Mouse (Mus musculus) heart, adult 2 months (tissue): ENCODE results near the gene Cops4. TPM values are rescaled to one million over a fixed set of nuclear protein-coding genes. Genes with fewer than 3 reads are reported as not detected.

Experiments
- DNase-seq, 2 experiments: peaks; one replicate each; pipeline ENCODE4 v3.0.0; 2021
- H3K27ac ChIP-seq: fragments of 200-600 bp; 2 replicates; pipeline ENCODE4 v1.8.1; 2022
- H3K27me3 ChIP-seq: fragments of 200-500 bp; 2 replicates; pipeline ENCODE4 v1.6.1; 2012; ENCODE audit warnings: mild to moderate bottlenecking, low read length, inconsistent platforms, mixed read lengths; ENCODE audit not compliant: control insufficient read depth, insufficient read depth
- H3K36me3 ChIP-seq: fragments of 200-500 bp; 2 replicates; pipeline ENCODE4 v1.6.1; 2012; ENCODE audit warnings: low read length, inconsistent platforms; ENCODE audit not compliant: control insufficient read depth, insufficient read depth
- H3K4me1 ChIP-seq: fragments of 200-500 bp; 2 replicates; pipeline ENCODE4 v1.6.1; 2011; ENCODE audit warnings: low read length; ENCODE audit not compliant: control insufficient read depth, insufficient read depth
- H3K4me3 ChIP-seq: fragments of 200-600 bp; 2 replicates; pipeline ENCODE4 v1.8.1; 2022
- H3K79me2 ChIP-seq: fragments of 200-500 bp; replicated peaks from 2 replicates; pipeline ENCODE4 v1.6.1; 2012; ENCODE audit warnings: mild to moderate bottlenecking, inconsistent platforms, low read length, moderate library complexity, mixed read lengths; ENCODE audit not compliant: control insufficient read depth, insufficient read depth
- H3K9ac ChIP-seq: fragments of 200-500 bp; 2 replicates; pipeline ENCODE4 v1.6.1; 2012; ENCODE audit warnings: low read depth, mild to moderate bottlenecking, control low read depth, inconsistent platforms, low read length, mixed read lengths
- CTCF ChIP-seq: fragments of 200-600 bp; IDR thresholded peaks from 2 replicates; pipeline ENCODE4 v1.8.1; 2022; ENCODE audit warnings: antibody characterized with exemption, mild to moderate bottlenecking, moderate library complexity
- EP300 ChIP-seq: fragments of 200-500 bp; IDR thresholded peaks from 2 replicates; pipeline ENCODE4 v1.6.1; 2011; ENCODE audit warnings: low read depth, low read length, control low read depth; ENCODE audit not compliant: insufficient read depth
- POLR2A ChIP-seq: fragments of 200-500 bp; IDR thresholded peaks from 2 replicates; pipeline ENCODE4 v1.6.1; 2011; ENCODE audit warnings: mild to moderate bottlenecking, low read depth, low read length, control low read depth; ENCODE audit not compliant: insufficient read depth
- WGBS: fragments of 180-500 bp; shearing (Covaris S2); methylation state at CpG from one replicate; pipeline ENCODE4 v1.1.7; 2018; 5-methylcytosine and 5-hydroxymethylcytosine counted together
- intact Hi-C: fragments of 180-260 bp; cut with DNase I; formaldehyde crosslinking; loops from one replicate; pipeline ENCODE4 v1.15.1; 2025
- polyA plus RNA-seq: library from polyadenylated mRNA; depleted of rRNA; stranded (reverse); fragments of >200 nt; gene quantifications from 2 replicates; pipeline ENCODE4 v1.2.3, GENCODE M21; 2012
- total RNA-seq, 2 experiments: library from RNA; stranded (reverse); gene quantifications; 2 replicates each; pipeline ENCODE4 v1.2.3; 2021

The Cops4 gene
- total and polyA plus RNA-seq, 3 experiments = 37.9 to 86.2 (median 84.8) TPM

- TF ChIP-seq EP300 = no peak
- no peak for TF ChIP-seq CTCF
- no peak for TF ChIP-seq POLR2A
- 64% methylated on average over 2 of the region's 2 CpGs for WGBS
Measured at GRCm38 (mm10) chr5:100489340-100489739, 28.8 kb upstream of the Cops4 start.

GRCm38 (mm10) chr5:100491704-100492103, 26.4 kb upstream of the Cops4 start:
- Histone ChIP-seq H3K9ac (no peak overlapping the region), H3K27ac (no peak overlapping the region), H3K79me2 (peaks cover 7% of the 10 kb centered on the region), H3K4me1 (no peaks in the 10 kb centered on the region), H3K27me3 (no peaks in the 10 kb centered on the region), H3K4me3 (no peak overlapping the region), H3K36me3 (no peaks in the 10 kb centered on the region)
- TF ChIP-seq EP300 = no peak
- TF ChIP-seq CTCF = no peak
- no peak for TF ChIP-seq POLR2A
- intact Hi-C loops = no loop called here
- WGBS = 54% methylated on average over 4 of the region's 4 CpGs
- no peak for DNase-seq

More at GRCm38 (mm10) chr5:100489340-100489739, 28.8 kb upstream of the Cops4 start:
- DNase-seq = no peak
- H3K4me1 ChIP-seq = no peaks in the 10 kb centered on the region
- H3K9ac ChIP-seq = no peak overlapping the region
- no peaks in the 10 kb centered on the region for H3K36me3 ChIP-seq
- H3K27ac ChIP-seq = no peak overlapping the region
- no peak overlapping the region for H3K4me3 ChIP-seq
- intact Hi-C loops = no loop called here
- peaks cover 5% of the 10 kb centered on the region for H3K79me2 ChIP-seq
- H3K27me3 ChIP-seq = no peaks in the 10 kb centered on the region

DNA sequence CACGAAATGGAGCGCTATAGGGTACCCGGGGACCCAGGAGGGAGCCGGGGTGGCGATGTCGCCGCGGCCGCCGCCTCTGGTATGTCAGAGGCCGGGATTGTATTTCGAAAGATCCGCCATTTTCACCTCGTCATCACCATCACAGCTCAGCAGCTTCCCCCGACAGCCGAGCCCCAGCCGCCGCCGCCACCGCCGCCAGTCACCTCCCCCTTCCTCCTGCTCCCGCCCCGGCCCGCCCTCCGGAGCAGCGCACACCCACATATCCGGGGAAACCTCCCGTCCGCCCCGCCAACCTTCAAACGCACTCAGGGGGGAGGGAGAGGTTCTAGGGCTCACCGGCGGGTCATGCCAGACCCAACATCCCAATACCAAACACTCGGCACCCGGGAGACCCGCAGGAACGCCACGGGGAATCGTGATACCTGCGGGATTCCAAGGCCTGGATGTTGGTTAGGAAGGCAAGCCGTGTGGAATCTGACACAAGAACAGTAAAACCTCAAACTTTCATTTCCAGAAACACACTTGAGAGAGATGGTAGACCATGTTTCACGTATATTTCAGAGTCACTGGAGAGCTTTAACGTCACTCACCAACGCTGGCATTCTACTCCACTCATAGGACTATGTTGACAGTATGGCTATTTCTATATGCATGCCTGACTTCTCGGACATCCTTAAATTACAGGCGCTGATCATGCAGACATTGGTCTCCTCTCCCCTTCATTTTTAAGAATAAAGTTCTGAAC, 19.5 kb upstream of the Cops4 start:
- Histone ChIP-seq H3K4me3 (peak overlapping the region; percentile 78), H3K27me3 (no peaks in the 10 kb centered on the region), H3K27ac (peak overlapping the region; percentile 63), H3K4me1 (peaks cover 2% of the 10 kb centered on the region), H3K79me2 (peaks cover 3% of the 10 kb centered on the region), H3K9ac (peak overlapping the region; percentile 93), H3K36me3 (peaks cover 7% of the 10 kb centered on the region; the same call in 1 of the 2 replicates)
- DNase-seq = peak; percentile 81 to 86
- WGBS = under 1% methylated on average over 45 of the region's 46 CpGs
- intact Hi-C loops = loop anchor here (2.0 to 5.0 kb wide), 3 partner anchors 66 to 461 kb away; partner anchors contain the start of genes Enoph1, Hnrnpdl and Sec31a
- TF ChIP-seq EP300 (no peak), CTCF (no peak; the same call in 1 of the 2 replicates), POLR2A (no peak)

DNA sequence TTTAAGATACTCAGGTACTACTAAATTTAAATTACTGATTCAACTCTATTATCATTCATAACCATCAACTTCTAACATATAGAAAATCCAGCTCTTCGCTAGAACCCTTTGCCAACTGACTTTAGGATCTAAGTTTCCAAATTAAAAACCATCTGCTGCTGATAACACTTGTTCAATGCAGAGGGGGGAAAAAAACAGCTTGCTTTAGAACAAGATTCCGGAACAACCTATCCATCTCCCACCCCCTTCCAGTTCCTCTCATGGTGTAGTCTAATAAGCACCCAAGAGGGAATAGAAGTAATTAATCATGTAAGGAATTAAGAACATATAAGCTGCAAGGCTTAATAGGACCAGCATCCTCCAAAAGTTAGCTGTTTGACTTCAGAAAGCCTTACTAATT, 18.9 kb upstream of the Cops4 start:
- Histone ChIP-seq H3K27me3 (no peaks in the 10 kb centered on the region), H3K4me3 (peak overlapping the region; percentile 55; the same call in 1 of the 2 replicates), H3K79me2 (peaks cover 3% of the 10 kb centered on the region), H3K4me1 (peaks cover 2% of the 10 kb centered on the region), H3K27ac (no peak overlapping the region), H3K36me3 (peaks cover 7% of the 10 kb centered on the region; the same call in 1 of the 2 replicates), H3K9ac (no peak overlapping the region)
- TF ChIP-seq EP300 (no peak), CTCF (no peak), POLR2A (no peak)
- 12% methylated on average over 2 of the region's 2 CpGs for WGBS
- intact Hi-C loops = loop anchor here (2.0 to 5.0 kb wide), 3 partner anchors 67 to 462 kb away; partner anchors contain the start of genes Enoph1, Hnrnpdl and Sec31a
- DNase-seq = no peak

DNA sequence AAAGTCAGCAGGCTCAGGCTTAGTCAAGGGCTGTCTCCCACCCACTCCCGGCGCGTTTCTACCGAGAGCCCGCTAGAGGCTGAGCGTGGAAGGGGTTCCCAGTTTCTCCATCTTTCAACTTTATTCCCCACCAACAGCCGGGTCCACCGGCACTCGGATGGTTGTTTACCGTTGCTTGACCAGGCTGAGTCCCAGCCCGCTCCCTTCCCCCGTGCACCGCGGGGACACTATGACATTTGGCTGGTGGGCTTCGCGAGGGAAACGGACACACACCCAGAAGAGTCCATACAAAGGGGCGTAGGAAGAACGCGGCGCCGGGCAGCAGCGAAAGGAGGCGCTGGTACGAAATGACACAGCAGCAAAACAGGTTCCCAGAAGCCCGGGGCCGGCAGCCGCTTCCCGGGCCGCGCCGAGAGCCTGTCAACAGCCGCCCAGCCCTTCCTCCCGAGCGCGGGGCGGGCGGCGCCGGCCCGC, 18.2 kb upstream of the Cops4 start:
- H3K27me3 ChIP-seq = no peaks in the 10 kb centered on the region
- peak overlapping the region; percentile 20; the same call in 1 of the 2 replicates for H3K27ac ChIP-seq
- peaks cover 7% of the 10 kb centered on the region; the same call in 1 of the 2 replicates for H3K36me3 ChIP-seq
- TF ChIP-seq EP300 (no peak), CTCF (no peak), POLR2A (no peak)
- H3K9ac ChIP-seq = peak overlapping the region; percentile 54
- intact Hi-C loops = loop anchor here (1.0 to 5.0 kb wide), 4 partner anchors 18 to 463 kb away; partner anchors contain the start of genes Cops4, Enoph1, Hnrnpdl and Sec31a
- peaks cover 2% of the 10 kb centered on the region for H3K4me1 ChIP-seq
- WGBS = 3% methylated on average over 37 of the region's 41 CpGs
- H3K79me2 ChIP-seq = no peaks in the 10 kb centered on the region
- H3K4me3 ChIP-seq = peak overlapping the region; percentile 55
- DNase-seq = peak; percentile 31 to 42
